Mouse (Mus musculus) midbrain, postnatal 0 days (tissue): Measurements from ENCODE around the gene Slc34a3. TPM values are rescaled to one million over a fixed set of nuclear protein-coding genes. Genes with fewer than 3 reads are reported as not detected.
"Not testable (repeated sequence)": the region's sequence is repeated elsewhere in the genome, so short reads cannot be mapped to it uniquely, and the experiment has no call there.

Experiments
- ATAC-seq: fragments of 200-750 bp; cut with Nextera tagmentation; 2 replicates; pipeline ENCODE4 v1.8.0; 2017; ENCODE audit warnings: moderate number of reproducible peaks, mild to moderate bottlenecking, moderate TSS enrichment, moderate library complexity; ENCODE audit not compliant: low FRiP score
- DNase-seq: peaks from one replicate; pipeline ENCODE4 v3.0.0-alpha.2; 2015; ENCODE audit warnings: low spot score
- H3K27ac ChIP-seq: fragments of 300-500 bp; sonication (generic); 2 replicates; pipeline ENCODE4 v1.5.1; 2014; ENCODE audit warnings: low read depth, mild to moderate bottlenecking, low read length, mixed read lengths
- H3K27me3 ChIP-seq: fragments of 300-500 bp; sonication (generic); 2 replicates; pipeline ENCODE4 v1.6.1; 2014; ENCODE audit warnings: low read length, control low read depth, mixed read lengths; ENCODE audit not compliant: insufficient read depth
- H3K36me3 ChIP-seq: fragments of 300-500 bp; sonication (generic); 2 replicates; pipeline ENCODE4 v1.6.1; 2014; ENCODE audit warnings: low read length, control low read depth, mixed read lengths; ENCODE audit not compliant: insufficient read depth
- H3K4me1 ChIP-seq: fragments of 300-500 bp; sonication (generic); 2 replicates; pipeline ENCODE4 v1.6.1; 2014; ENCODE audit warnings: mild to moderate bottlenecking, control low read depth, antibody characterized with exemption, low read length, mixed read lengths; ENCODE audit not compliant: insufficient read depth
- H3K4me2 ChIP-seq: fragments of 300-500 bp; sonication (generic); 2 replicates; pipeline ENCODE4 v1.6.1; 2014; ENCODE audit warnings: low read depth, mild to moderate bottlenecking, low read length, mixed read lengths; ENCODE audit not compliant: poor library complexity, severe bottlenecking
- H3K4me3 ChIP-seq: fragments of 300-500 bp; sonication (generic); 2 replicates; pipeline ENCODE4 v1.5.1; 2014; ENCODE audit warnings: low read depth, mild to moderate bottlenecking, low read length, moderate library complexity
- H3K9ac ChIP-seq: fragments of 300-500 bp; sonication (generic); replicated peaks from 2 replicates; pipeline ENCODE4 v1.6.1; 2014; ENCODE audit warnings: mild to moderate bottlenecking, low read length, moderate library complexity, mixed read lengths; ENCODE audit not compliant: poor library complexity, severe bottlenecking
- H3K9me3 ChIP-seq: fragments of 300-500 bp; sonication (generic); 2 replicates; pipeline ENCODE4 v1.6.1; 2016; ENCODE audit warnings: low read length, control low read depth
- CTCF ChIP-seq: IDR thresholded peaks from 2 replicates; pipeline ENCODE4 v1.5.1; 2016; ENCODE audit warnings: antibody characterized with exemption, mild to moderate bottlenecking
- WGBS: fragments of 180-500 bp; shearing (Covaris S2); extraction: QIAGEN DNeasy Blood & Tissue Kit; methylation state at CpG from one replicate; pipeline ENCODE4 v1.1.7; 2014; 5-methylcytosine and 5-hydroxymethylcytosine counted together
- polyA plus RNA-seq: library from polyadenylated mRNA; unstranded; fragments of >200 nt; fragmentation: Nextera tagmentation; extraction: Ambion mirVana; gene quantifications from 2 replicates; pipeline ENCODE4 v1.2.1, GENCODE M21; 2015
- total RNA-seq: library from RNA; depleted of rRNA; stranded (reverse); fragments of >200 nt; gene quantifications from 2 replicates; pipeline ENCODE4 v1.2.3, GENCODE M21; 2014

Gene Slc34a3
- total and polyA plus RNA-seq, 2 experiments from 2014 or later: not detected

DNA sequence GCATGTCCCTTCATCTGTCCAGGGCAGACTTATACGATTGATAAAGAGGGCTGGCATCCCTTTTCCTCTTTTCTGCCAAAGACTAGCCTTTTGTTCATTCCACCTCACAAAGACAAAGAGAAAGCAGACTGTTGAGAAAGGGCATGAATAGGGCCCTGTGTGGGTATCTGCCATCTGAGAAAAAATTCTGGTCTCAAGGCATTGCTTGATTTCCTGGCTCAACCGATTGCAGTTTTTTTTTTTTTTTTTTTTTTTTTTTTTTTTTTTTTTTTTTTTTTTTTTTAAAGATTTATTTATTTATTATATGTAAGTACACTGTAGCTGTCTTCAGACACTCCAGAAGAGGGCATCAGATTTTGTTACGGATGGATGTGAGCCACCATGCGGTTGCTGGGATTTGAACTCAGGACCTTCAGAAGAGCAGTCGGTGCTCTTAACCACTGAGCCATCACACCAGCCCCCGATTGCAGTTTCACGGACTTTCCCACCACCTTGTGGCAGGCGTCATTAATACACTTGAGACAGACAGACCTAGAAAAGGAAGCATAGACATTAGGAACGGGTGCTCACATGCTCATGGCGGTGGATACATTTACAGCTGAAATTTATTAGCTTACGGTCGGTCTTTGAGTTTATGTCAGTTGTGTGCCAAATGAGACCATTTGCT lies 22.4 kb upstream of the Slc34a3 start:
- peak overlapping the region; percentile 86; the same call in 1 of the 2 replicates for H3K9ac ChIP-seq

DNA sequence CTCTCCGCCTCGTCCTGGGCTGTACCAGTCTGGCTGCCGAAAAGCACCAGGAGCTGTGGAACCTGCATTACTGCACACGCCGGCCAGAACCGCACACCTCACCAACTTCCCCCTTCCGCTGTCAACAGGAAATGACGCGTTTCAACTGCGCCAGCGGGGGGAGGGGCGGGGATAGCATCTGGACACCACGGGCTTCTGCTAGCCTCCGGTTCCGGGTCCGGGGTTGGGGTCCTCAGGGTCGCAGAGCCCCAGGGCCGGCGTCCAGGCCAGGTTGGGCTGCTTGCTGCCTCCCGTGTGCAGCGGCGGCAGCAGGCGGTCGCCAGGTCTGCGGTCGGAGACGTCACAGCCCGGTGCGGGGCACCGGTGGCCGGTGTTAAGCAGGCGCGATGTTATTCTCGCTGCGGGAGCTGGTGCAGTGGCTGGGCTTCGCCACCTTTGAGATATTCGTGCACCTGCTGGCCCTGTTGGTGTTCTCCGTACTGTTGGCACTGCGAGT lies 21.2 kb upstream of the Slc34a3 start, which contains the start of gene Tmem203:
Gene Tmem203, plus strand, starts transcription at position 156 of the 496 bp plus-strand sequence.
- Histone ChIP-seq H3K27ac (peak within 1 kb of the TSS; percentile 82), H3K4me2 (peak within 1 kb of the TSS; percentile 99), H3K4me3 (peak within 1 kb of the TSS; percentile 98), H3K4me1 (0 out of 2 replicates have a peak, but pooled peaks cover 9% of the 10 kb centered on the region), H3K9me3 (no peaks in the 10 kb centered on the region), H3K9ac (peak within 1 kb of the TSS; percentile 86), H3K36me3 (peaks cover 7% of the 10 kb centered on the region; the same call in 1 of the 2 replicates), H3K27me3 (no peaks in the 10 kb centered on the region)
- peak; percentile 93 for DNase-seq
- 1% methylated on average over 38 of the region's 39 CpGs for WGBS
- ATAC-seq: peak; percentile 92
- TF ChIP-seq CTCF: no peak

More for the DNA sequence above, 22.4 kb upstream of the Slc34a3 start:
- peak overlapping the region; percentile 99 for H3K4me2 ChIP-seq
- TF ChIP-seq CTCF: peak; percentile 35; the same call in 1 of the 2 replicates
- not testable (repeated sequence) for H3K27ac ChIP-seq, ATAC-seq, H3K36me3 ChIP-seq, H3K9me3 ChIP-seq, H3K4me1 ChIP-seq, H3K27me3 ChIP-seq, DNase-seq
- WGBS: 57% methylated on average over 10 of the region's 12 CpGs
- peak overlapping the region; percentile 98 for H3K4me3 ChIP-seq

- 0 out of 2 replicates have a peak, but pooled peaks cover 9% of the 10 kb centered on the region for H3K4me1 ChIP-seq
- no peak for DNase-seq
- no peaks in the 10 kb centered on the region for H3K27me3 ChIP-seq
- H3K27ac ChIP-seq: no peak overlapping the region
- no peak for ATAC-seq
- peak; percentile 56 for TF ChIP-seq CTCF
- no peaks in the 10 kb centered on the region for H3K9me3 ChIP-seq
- H3K36me3 ChIP-seq: peaks cover 17% of the 10 kb centered on the region
- no peak overlapping the region for H3K4me3 ChIP-seq
- WGBS: 69% methylated on average over 1 of the region's 1 CpGs
- H3K4me2 ChIP-seq: no peak overlapping the region
- no peak overlapping the region for H3K9ac ChIP-seq
Observed at GRCm38 (mm10) chr2:25252331-25252730, 18.2 kb upstream of the Slc34a3 start.

DNA sequence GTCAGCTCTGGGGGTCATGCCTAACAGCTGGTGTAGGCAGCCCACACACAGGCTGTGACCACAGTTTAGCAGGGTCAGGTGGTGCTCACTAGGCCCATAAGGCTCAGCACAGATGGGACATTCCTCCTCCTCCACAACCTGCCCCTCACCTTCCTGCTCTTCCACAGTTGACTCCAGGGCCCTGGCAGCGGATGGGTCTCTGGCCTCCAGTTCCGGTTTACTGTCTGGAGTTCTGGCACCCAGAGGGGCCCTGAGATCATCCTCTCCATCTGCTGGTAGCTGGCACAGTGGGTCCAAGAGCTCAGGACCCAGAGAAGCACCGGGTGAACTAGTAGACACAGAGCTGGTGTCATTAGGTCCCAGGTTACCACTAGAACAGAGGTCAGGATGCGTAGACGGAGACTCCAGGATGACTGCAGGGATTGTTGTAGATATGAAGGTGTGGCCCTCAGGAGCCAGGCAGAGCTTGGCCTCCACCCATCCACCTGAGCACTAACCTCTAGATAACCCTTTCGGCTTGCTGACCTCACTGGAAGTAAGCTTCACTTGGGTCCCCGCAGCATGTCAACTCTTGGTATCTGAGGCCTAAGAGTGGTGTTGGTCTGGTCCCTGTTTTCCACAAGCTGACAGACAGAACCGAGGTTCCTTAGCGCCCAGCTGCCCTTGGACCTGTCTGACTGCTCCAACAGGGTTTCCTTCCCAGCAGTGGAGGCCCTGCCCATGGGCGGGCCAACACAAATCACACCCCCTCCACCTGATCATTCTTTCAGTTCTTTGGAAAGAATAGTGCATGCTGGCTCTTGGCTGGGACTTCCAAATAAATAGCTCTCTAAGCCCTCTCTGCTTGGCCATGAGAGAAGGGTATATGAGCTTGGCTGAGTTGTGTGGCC lies 12.3 kb upstream of the Slc34a3 start, which contains the start of gene AL732309.1:
Gene AL732309.1, minus strand, starts transcription at position 681 of the 890 bp plus-strand sequence.
- no peak for TF ChIP-seq CTCF
- peaks cover 8% of the 10 kb centered on the region; the same call in 1 of the 2 replicates for H3K4me1 ChIP-seq

GRCm38 (mm10) chr2:25244144-25244543 lies 10.0 kb upstream of the Slc34a3 start:
- WGBS: 88% methylated on average over 4 of the region's 4 CpGs
- DNase-seq (no peak), ATAC-seq (no peak)
- TF ChIP-seq CTCF: no peak
- no peak overlapping the region for H3K4me3 ChIP-seq
- H3K27ac ChIP-seq: no peak overlapping the region
- peaks cover 25% of the 10 kb centered on the region for H3K36me3 ChIP-seq
- H3K9ac ChIP-seq: no peak overlapping the region
- no peaks in the 10 kb centered on the region for H3K9me3 ChIP-seq
- H3K27me3 ChIP-seq: no peaks in the 10 kb centered on the region
- peaks cover 9% of the 10 kb centered on the region; the same call in 1 of the 2 replicates for H3K4me1 ChIP-seq
- no peak overlapping the region for H3K4me2 ChIP-seq

More for the DNA sequence above, 12.3 kb upstream of the Slc34a3 start, which contains the start of gene AL732309.1:
- Histone ChIP-seq H3K36me3 (peaks cover 32% of the 10 kb centered on the region), H3K4me2 (no peak within 1 kb of the TSS), H3K27me3 (no peaks in the 10 kb centered on the region), H3K27ac (no peak within 1 kb of the TSS), H3K9me3 (no peaks in the 10 kb centered on the region), H3K4me3 (no peak within 1 kb of the TSS), H3K9ac (no peak within 1 kb of the TSS)
- no peak for DNase-seq
- WGBS: 94% methylated on average over 9 of the region's 10 CpGs
- no peak for ATAC-seq
